Mouse (Mus musculus): Measurements from ENCODE around the gene Ccdc177. TPM values are rescaled to one million over a fixed set of nuclear protein-coding genes. Genes with fewer than 3 reads are reported as not detected.

Ccdc177 gene
- polyA plus RNA-seq, 1 experiment: not detected

- no peak overlapping the region for H3K27ac ChIP-seq (ENCODE audit: control insufficient read depth, insufficient read depth, low read length)
These were observed 39.7 kb upstream of the Ccdc177 start for GRCm38 (mm10) chr12:80800156-80800555.

DNA sequence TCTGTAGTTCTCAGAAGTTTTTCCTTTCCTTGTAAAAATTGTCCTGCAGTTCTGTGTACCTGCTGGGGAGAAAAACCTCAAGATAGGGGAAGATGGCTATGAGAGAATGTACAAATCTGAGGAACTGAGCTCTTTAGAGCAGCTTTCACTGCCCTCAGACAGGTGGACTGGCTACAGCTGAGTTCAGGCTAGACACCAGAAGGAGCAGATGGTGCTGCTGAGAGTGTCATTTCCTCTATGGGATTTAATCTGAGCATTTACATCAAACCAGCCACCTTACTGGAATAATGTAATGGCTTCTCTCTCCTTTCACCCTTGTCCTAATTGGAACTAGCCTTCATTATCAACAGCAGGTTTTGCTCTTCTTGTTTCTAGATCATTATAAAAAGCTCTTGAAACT is 37.8 kb upstream of the Ccdc177 start:
- H3K27ac ChIP-seq (ENCODE audit: control insufficient read depth, insufficient read depth, low read length): no peak overlapping the region
- DNase-seq: no peak
- H3K4me1 ChIP-seq (replicated peaks; ENCODE audit: control insufficient read depth, insufficient read depth, low read length): peaks cover 7% of the 10 kb centered on the region
- no peaks in the 10 kb centered on the region for H3K27me3 ChIP-seq (ENCODE audit: control insufficient read depth, insufficient read depth, low read length)
- TF ChIP-seq POLR2A (IDR thresholded peaks at IDR 0.05; ENCODE audit: control insufficient read depth, extremely low read depth, insufficient read depth, low read length, poor library complexity) (no peak), CTCF (IDR thresholded peaks at IDR 0.05; ENCODE audit: borderline replicate concordance, control insufficient read depth, extremely low read depth, insufficient read depth, low read length, poor library complexity) (no peak)
- H3K4me3 ChIP-seq (ENCODE audit: control insufficient read depth, insufficient read depth, low read length): no peak overlapping the region
- no peaks in the 10 kb centered on the region for H3K36me3 ChIP-seq (ENCODE audit: control insufficient read depth, insufficient read depth, low read length)

More at GRCm38 (mm10) chr12:80800156-80800555, 39.7 kb upstream of the Ccdc177 start:
- TF ChIP-seq POLR2A (IDR thresholded peaks at IDR 0.05; ENCODE audit: control insufficient read depth, extremely low read depth, insufficient read depth, low read length, poor library complexity) (no peak), CTCF (IDR thresholded peaks at IDR 0.05; ENCODE audit: borderline replicate concordance, control insufficient read depth, extremely low read depth, insufficient read depth, low read length, poor library complexity) (no peak)
- H3K4me3 ChIP-seq (ENCODE audit: control insufficient read depth, insufficient read depth, low read length): no peak overlapping the region
- WGBS: 98% methylated on average over 3 of the region's 3 CpGs
- no peaks in the 10 kb centered on the region for H3K36me3 ChIP-seq (ENCODE audit: control insufficient read depth, insufficient read depth, low read length)
- peaks cover 4% of the 10 kb centered on the region for H3K4me1 ChIP-seq (replicated peaks; ENCODE audit: control insufficient read depth, insufficient read depth, low read length)
- DNase-seq: no peak
- no peaks in the 10 kb centered on the region for H3K27me3 ChIP-seq (ENCODE audit: control insufficient read depth, insufficient read depth, low read length)

DNA sequence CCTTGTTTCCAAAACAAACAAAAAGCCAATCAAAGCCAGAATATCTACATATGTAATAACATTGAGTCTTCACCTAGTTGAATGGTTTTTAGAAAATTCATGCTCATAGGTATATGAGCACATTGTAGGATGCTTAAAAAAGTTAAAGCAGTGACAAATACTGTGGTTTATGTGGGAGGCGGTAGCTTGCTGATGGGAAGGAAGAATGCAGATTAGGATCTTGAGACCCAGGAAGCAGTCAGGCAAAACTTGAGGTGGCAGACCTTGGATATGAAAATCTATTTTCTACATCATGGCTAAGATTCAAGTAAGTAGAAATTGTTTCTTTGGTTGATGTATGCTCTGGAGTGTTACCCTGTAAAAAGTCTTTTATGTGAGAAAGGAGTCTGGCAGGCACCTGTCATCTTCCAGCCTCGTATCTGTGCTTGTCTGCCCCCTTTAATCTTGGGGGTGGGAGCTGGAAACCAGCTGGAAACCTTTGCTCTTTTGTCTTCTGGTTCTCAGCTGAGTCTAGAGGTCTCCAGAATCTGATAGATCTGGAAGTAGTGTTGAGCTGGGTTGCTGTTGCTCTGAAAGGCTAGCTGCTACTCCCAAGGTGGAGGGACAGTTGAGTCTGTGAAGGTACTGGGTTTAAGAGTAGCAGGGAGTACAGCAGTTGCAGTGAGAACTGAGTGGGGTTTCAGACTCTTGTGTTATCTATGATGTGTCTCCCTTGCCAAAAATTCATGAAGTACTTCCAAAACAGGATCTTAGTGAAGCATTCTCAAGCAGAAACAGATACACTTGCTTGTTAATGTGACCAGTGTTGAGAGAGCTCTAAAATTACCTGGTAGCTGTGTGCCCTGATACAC is 34.7 kb upstream of the Ccdc177 start:
- Histone ChIP-seq H3K27me3 (ENCODE audit: control insufficient read depth, insufficient read depth, low read length) (no peaks in the 10 kb centered on the region), H3K4me1 (replicated peaks; ENCODE audit: control insufficient read depth, insufficient read depth, low read length) (peaks cover 12% of the 10 kb centered on the region), H3K27ac (ENCODE audit: control insufficient read depth, insufficient read depth, low read length) (peak overlapping the region; percentile 11), H3K4me3 (ENCODE audit: control insufficient read depth, insufficient read depth, low read length) (no peak overlapping the region), H3K36me3 (ENCODE audit: control insufficient read depth, insufficient read depth, low read length) (no peaks in the 10 kb centered on the region)
- TF ChIP-seq CTCF (IDR thresholded peaks at IDR 0.05; ENCODE audit: borderline replicate concordance, control insufficient read depth, extremely low read depth, insufficient read depth, low read length, poor library complexity) (no peak), POLR2A (IDR thresholded peaks at IDR 0.05; ENCODE audit: control insufficient read depth, extremely low read depth, insufficient read depth, low read length, poor library complexity) (no peak)
- DNase-seq: peak; percentile 27
- WGBS: 5% methylated on average over 2 of the region's 2 CpGs

GRCm38 (mm10) chr12:80794522-80794921 is 34.0 kb upstream of the Ccdc177 start:
- no peak for TF ChIP-seq CTCF (IDR thresholded peaks at IDR 0.05; ENCODE audit: borderline replicate concordance, control insufficient read depth, extremely low read depth, insufficient read depth, low read length, poor library complexity)
- TF ChIP-seq POLR2A (IDR thresholded peaks at IDR 0.05; ENCODE audit: control insufficient read depth, extremely low read depth, insufficient read depth, low read length, poor library complexity): no peak
- 91% methylated on average over 4 of the region's 4 CpGs for WGBS
- H3K27ac ChIP-seq (ENCODE audit: control insufficient read depth, insufficient read depth, low read length): no peak overlapping the region

DNA sequence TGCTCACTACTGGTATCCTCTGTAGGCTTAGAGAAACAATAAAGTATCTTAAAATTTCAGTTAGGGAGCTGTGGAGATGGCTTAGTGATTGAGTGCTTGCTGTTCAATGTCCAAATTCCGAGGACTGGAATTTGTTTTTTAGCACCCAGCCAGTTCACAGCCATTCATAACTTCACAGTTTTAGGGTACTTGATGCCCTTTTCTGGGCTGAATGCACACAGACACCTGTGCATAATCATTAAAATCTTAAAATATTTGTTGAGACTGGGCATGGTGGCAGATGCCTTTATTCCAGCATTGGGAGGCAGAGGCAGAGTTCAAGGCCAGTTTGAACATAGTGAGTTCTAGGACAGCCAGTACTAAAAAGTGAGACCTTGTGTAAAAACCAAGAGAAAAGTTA is 33.0 kb upstream of the Ccdc177 start:
- no peak overlapping the region for H3K4me3 ChIP-seq (ENCODE audit: control insufficient read depth, insufficient read depth, low read length)
- H3K27me3 ChIP-seq (ENCODE audit: control insufficient read depth, insufficient read depth, low read length): no peaks in the 10 kb centered on the region
- 89% methylated on average over 1 of the region's 1 CpGs for WGBS
- peaks cover 13% of the 10 kb centered on the region for H3K4me1 ChIP-seq (replicated peaks; ENCODE audit: control insufficient read depth, insufficient read depth, low read length)
- H3K36me3 ChIP-seq (ENCODE audit: control insufficient read depth, insufficient read depth, low read length): no peaks in the 10 kb centered on the region
- no peak overlapping the region for H3K27ac ChIP-seq (ENCODE audit: control insufficient read depth, insufficient read depth, low read length)
- TF ChIP-seq POLR2A (IDR thresholded peaks at IDR 0.05; ENCODE audit: control insufficient read depth, extremely low read depth, insufficient read depth, low read length, poor library complexity): no peak
- no peak for TF ChIP-seq CTCF (IDR thresholded peaks at IDR 0.05; ENCODE audit: borderline replicate concordance, control insufficient read depth, extremely low read depth, insufficient read depth, low read length, poor library complexity)
- DNase-seq: no peak

More at GRCm38 (mm10) chr12:80794522-80794921, 34.0 kb upstream of the Ccdc177 start:
- DNase-seq: no peak
- H3K4me3 ChIP-seq (ENCODE audit: control insufficient read depth, insufficient read depth, low read length): no peak overlapping the region
- H3K4me1 ChIP-seq (replicated peaks; ENCODE audit: control insufficient read depth, insufficient read depth, low read length): peaks cover 13% of the 10 kb centered on the region
- H3K36me3 ChIP-seq (ENCODE audit: control insufficient read depth, insufficient read depth, low read length): no peaks in the 10 kb centered on the region
- H3K27me3 ChIP-seq (ENCODE audit: control insufficient read depth, insufficient read depth, low read length): no peaks in the 10 kb centered on the region

GRCm38 (mm10) chr12:80792867-80793266 is 32.4 kb upstream of the Ccdc177 start:
- peak; percentile 68 for DNase-seq
- TF ChIP-seq POLR2A (IDR thresholded peaks at IDR 0.05; ENCODE audit: control insufficient read depth, extremely low read depth, insufficient read depth, low read length, poor library complexity): no peak
- TF ChIP-seq CTCF (IDR thresholded peaks at IDR 0.05; ENCODE audit: borderline replicate concordance, control insufficient read depth, extremely low read depth, insufficient read depth, low read length, poor library complexity): no peak
- peak overlapping the region; percentile 38; the same call in 1 of the 2 replicates for H3K27ac ChIP-seq (ENCODE audit: control insufficient read depth, insufficient read depth, low read length)
- peaks cover 13% of the 10 kb centered on the region for H3K4me1 ChIP-seq (replicated peaks; ENCODE audit: control insufficient read depth, insufficient read depth, low read length)
- no peak overlapping the region for H3K4me3 ChIP-seq (ENCODE audit: control insufficient read depth, insufficient read depth, low read length)
- 3% methylated on average over 5 of the region's 5 CpGs for WGBS
- H3K36me3 ChIP-seq (ENCODE audit: control insufficient read depth, insufficient read depth, low read length): no peaks in the 10 kb centered on the region
- no peaks in the 10 kb centered on the region for H3K27me3 ChIP-seq (ENCODE audit: control insufficient read depth, insufficient read depth, low read length)
